Mouse (Mus musculus): Measurements from ENCODE around the gene Ano5.

DNA sequence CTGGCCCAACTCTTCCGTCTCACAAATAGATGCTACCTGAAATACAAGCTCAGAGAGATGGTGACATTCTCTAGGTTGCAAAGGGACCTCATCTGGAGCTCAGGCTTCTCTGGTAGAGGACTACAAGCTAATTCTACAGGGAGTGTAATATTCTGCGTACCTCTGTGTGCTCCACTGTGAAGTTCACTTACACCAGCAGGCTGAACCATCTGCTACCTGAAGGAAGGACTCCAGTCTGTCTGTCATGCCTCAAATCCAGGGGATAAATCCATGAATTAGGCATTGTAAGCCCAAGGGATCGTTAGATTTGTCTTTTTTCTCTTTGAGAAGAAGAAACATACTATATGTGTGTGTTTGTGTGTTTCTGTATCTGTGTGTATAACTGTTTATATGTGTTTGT is 120.3 kb downstream of the Ano5 start:
- TF ChIP-seq FLI1 (IDR thresholded peaks at IDR 0.05; ENCODE audit: low read length) (no peak), GATA1 (IDR thresholded peaks at IDR 0.05; ENCODE audit: borderline replicate concordance, low read length) (no peak)

All from megakaryocyte, embryonic 14.5 days (primary cell).